8 mouse cellular contexts compared by ENCODE assay signal in genomic region chr10:127190398-127191190, GRCm38 (mm10). TPM values are rescaled to one million over a fixed set of nuclear protein-coding genes. Genes with fewer than 3 reads are reported as not detected.
DNase-seq lines count a peak whose midpoint lies in the region; ATAC-seq lines count a peak whose summit lies in the region.

No protein-coding gene starts in this region.

- peaks cover 12% of the 10 kb centered on the region; the same call in 1 of the 2 replicates for H3K27me3 ChIP-seq in lung, embryonic 15.5 days
- 0 out of 2 replicates have a peak, but pooled peaks cover 4% of the 10 kb centered on the region for H3K27me3 ChIP-seq in intestine, embryonic 16.5 days (replicated peaks; ENCODE audit: control insufficient read depth, insufficient read depth, low read length)
- no peaks in the 10 kb centered on the region for H3K27me3 ChIP-seq in neural tube, embryonic 15.5 days (replicated peaks)

- H3K4me1 ChIP-seq in lung, embryonic 15.5 days: peaks cover 52% of the 10 kb centered on the region
- peaks cover 32% of the 10 kb centered on the region for H3K4me1 ChIP-seq in intestine, embryonic 16.5 days (ENCODE audit: control insufficient read depth, insufficient read depth, low read length)
- peaks cover 68% of the 10 kb centered on the region for H3K4me1 ChIP-seq in neural tube, embryonic 15.5 days

- peak overlapping the region; percentile 96 for H3K4me2 ChIP-seq in lung, embryonic 15.5 days
- H3K4me2 ChIP-seq in intestine, embryonic 16.5 days (ENCODE audit: low read depth, low read length): peak overlapping the region; percentile 72
- H3K4me2 ChIP-seq in neural tube, embryonic 15.5 days: peak overlapping the region; percentile 97

- H3K4me3 ChIP-seq in lung, embryonic 15.5 days: peak overlapping the region; percentile 73
- peak overlapping the region; percentile 65; the same call in 1 of the 2 replicates for H3K4me3 ChIP-seq in intestine, embryonic 16.5 days (ENCODE audit: low read length)
- H3K4me3 ChIP-seq in neural tube, embryonic 15.5 days (replicated peaks): peak overlapping the region; percentile 75

- H3K27ac ChIP-seq in lung, embryonic 15.5 days: peak overlapping the region; percentile 95
- peak overlapping the region; percentile 89 for H3K27ac ChIP-seq in intestine, embryonic 16.5 days (ENCODE audit: low read length)
- peak overlapping the region; percentile 84 for H3K27ac ChIP-seq in neural tube, embryonic 15.5 days (replicated peaks)

- H3K36me3 ChIP-seq in lung, embryonic 15.5 days: peaks cover 10% of the 10 kb centered on the region; the same call in 1 of the 2 replicates
- peaks cover 11% of the 10 kb centered on the region; the same call in 1 of the 2 replicates for H3K36me3 ChIP-seq in intestine, embryonic 16.5 days (ENCODE audit: control insufficient read depth, insufficient read depth, low read length)
- peaks cover 27% of the 10 kb centered on the region for H3K36me3 ChIP-seq in neural tube, embryonic 15.5 days

- no peak for ATAC-seq in CD4-positive, CD25-positive, alpha-beta regulatory T cell, adult 4 months
- ATAC-seq in lung, embryonic 15.5 days (ENCODE audit: borderline replicate concordance, extremely low read depth, low FRiP score, low TSS enrichment): no peak
- no peak for ATAC-seq in intestine, embryonic 16.5 days
- no peak for ATAC-seq in neural tube, embryonic 15.5 days (ENCODE audit: low FRiP score)

- H3K9me3 ChIP-seq in lung, embryonic 15.5 days: no peaks in the 10 kb centered on the region
- H3K9me3 ChIP-seq in intestine, embryonic 16.5 days (ENCODE audit: control insufficient read depth, low read length): 0 out of 2 replicates have a peak, but pooled peaks cover 4% of the 10 kb centered on the region
- H3K9me3 ChIP-seq in neural tube, embryonic 15.5 days (replicated peaks): no peaks in the 10 kb centered on the region

- DNase-seq in CD4-positive, CD25-positive, alpha-beta regulatory T cell, adult 2 months (ENCODE audit: low read depth, low spot score): peak; percentile 2
- no peak for DNase-seq in lung, postnatal 25 days (ENCODE audit: low spot score)
- no peak for DNase-seq in thymus, adult 18-20 months
- no peak for DNase-seq in c-Kit-positive CD71-positive TER-119-positive erythroid progenitor cells, embryonic 14.5 days (ENCODE audit: low spot score)

- WGBS in lung, embryonic 15.5 days: 38% methylated on average over 14 of the region's 14 CpGs
- WGBS in intestine, embryonic 16.5 days: 53% methylated on average over 14 of the region's 14 CpGs
- 42% methylated on average over 14 of the region's 14 CpGs for WGBS in neural tube, embryonic 15.5 days

- peak overlapping the region; percentile 68 for H3K9ac ChIP-seq in lung, embryonic 15.5 days
- H3K9ac ChIP-seq in intestine, embryonic 16.5 days (ENCODE audit: low read depth, low read length): peak overlapping the region; percentile 75
- H3K9ac ChIP-seq in neural tube, embryonic 15.5 days (replicated peaks): no peak overlapping the region

RNA-seq across cellular contexts. Expression of gene Arhgef25, which starts 0.7 kb away (rescaled TPM):
- under 1 TPM in 1 of 2 experiments, not detected in 1; 0.38 TPM for polyA plus RNA-seq in CD4-positive, CD25-positive, alpha-beta regulatory T cell, adult 4 months (2017; shearing (Covaris generic))
- polyA plus RNA-seq in lung, embryonic 15.5 days (2015; fragmentation: Nextera tagmentation; extraction: Ambion mirVana): 55.4 and 59.0 TPM in 2 replicates
- polyA plus RNA-seq in intestine, embryonic 16.5 days (2015; fragmentation: Nextera tagmentation; extraction: Ambion mirVana): 44.7 and 46.3 TPM in 2 replicates
- 32.7 and 34.9 TPM in 2 replicates for polyA plus RNA-seq in neural tube, embryonic 15.5 days (2015; fragmentation: Nextera tagmentation; extraction: Ambion mirVana)

RNA-seq across cellular contexts. Expression of gene Dtx3, which starts 4.9 kb away (rescaled TPM):
- 10 to 100 TPM; 39.4 to 42.2 TPM for polyA plus RNA-seq in CD4-positive, CD25-positive, alpha-beta regulatory T cell, adult 4 months (2017; shearing (Covaris generic))
- polyA plus RNA-seq in lung, embryonic 15.5 days (2015; fragmentation: Nextera tagmentation; extraction: Ambion mirVana): 73.9 and 82.6 TPM in 2 replicates
- polyA plus RNA-seq in intestine, embryonic 16.5 days (2015; fragmentation: Nextera tagmentation; extraction: Ambion mirVana): 54.4 and 56.9 TPM in 2 replicates
- 211 and 245 TPM in 2 replicates for polyA plus RNA-seq in neural tube, embryonic 15.5 days (2015; fragmentation: Nextera tagmentation; extraction: Ambion mirVana)

RNA-seq across cellular contexts. Expression of gene Slc26a10, which starts 10.1 kb away (rescaled TPM):
- 1 to 10 TPM; 2.6 to 2.8 TPM for polyA plus RNA-seq in CD4-positive, CD25-positive, alpha-beta regulatory T cell, adult 4 months (2017; shearing (Covaris generic))
- polyA plus RNA-seq in lung, embryonic 15.5 days (2015; fragmentation: Nextera tagmentation; extraction: Ambion mirVana): 0.86 and 0.93 TPM in 2 replicates
- polyA plus RNA-seq in intestine, embryonic 16.5 days (2015; fragmentation: Nextera tagmentation; extraction: Ambion mirVana): 1.0 and 1.1 TPM in 2 replicates
- 1.0 TPM in 2 replicates for polyA plus RNA-seq in neural tube, embryonic 15.5 days (2015; fragmentation: Nextera tagmentation; extraction: Ambion mirVana)

RNA-seq across cellular contexts. Expression of gene Pip4k2c, which starts 20.8 kb away (rescaled TPM):
- polyA plus RNA-seq in CD4-positive, CD25-positive, alpha-beta regulatory T cell, adult 4 months (2017; shearing (Covaris generic)): 10 to 100 TPM; 24.2 to 39.3 TPM
- polyA plus RNA-seq in lung, embryonic 15.5 days (2015; fragmentation: Nextera tagmentation; extraction: Ambion mirVana): 24.4 and 27.2 TPM in 2 replicates
- 40.3 and 44.5 TPM in 2 replicates for polyA plus RNA-seq in intestine, embryonic 16.5 days (2015; fragmentation: Nextera tagmentation; extraction: Ambion mirVana)
- polyA plus RNA-seq in neural tube, embryonic 15.5 days (2015; fragmentation: Nextera tagmentation; extraction: Ambion mirVana): 19.8 and 23.0 TPM in 2 replicates

RNA-seq across cellular contexts. Expression of gene B4galnt1, which starts 25.6 kb away (rescaled TPM):
- polyA plus RNA-seq in CD4-positive, CD25-positive, alpha-beta regulatory T cell, adult 4 months (2017; shearing (Covaris generic)): 100 to 1,000 TPM; 166 to 206 TPM
- polyA plus RNA-seq in lung, embryonic 15.5 days (2015; fragmentation: Nextera tagmentation; extraction: Ambion mirVana): 2.8 and 3.6 TPM in 2 replicates
- polyA plus RNA-seq in intestine, embryonic 16.5 days (2015; fragmentation: Nextera tagmentation; extraction: Ambion mirVana): 65.6 and 66.7 TPM in 2 replicates
- polyA plus RNA-seq in neural tube, embryonic 15.5 days (2015; fragmentation: Nextera tagmentation; extraction: Ambion mirVana): 69.5 and 70.4 TPM in 2 replicates

Comparison
In these comparisons a context has a peak if more than half of its experiments do, and no peak if none do; other contexts are left out.
1. RNA of gene Arhgef25, which starts 0.7 kb away (polyA plus RNA-seq): 55.4 to 59.0 TPM in lung, embryonic 15.5 days, 44.7 to 46.3 TPM in intestine, embryonic 16.5 days and 32.7 to 34.9 TPM in neural tube, embryonic 15.5 days; 0.38 TPM in CD4-positive, CD25-positive, alpha-beta regulatory T cell, adult 4 months; every median in the first group is over 10 times any median in the second.
2. Peak in every context shown above with its lines, with median percentiles within 50 percentile points of each other: H3K27ac ChIP-seq, H3K4me2 ChIP-seq and H3K4me3 ChIP-seq.